9 mouse cellular contexts compared by ENCODE assay signal in the genomic region with DNA sequence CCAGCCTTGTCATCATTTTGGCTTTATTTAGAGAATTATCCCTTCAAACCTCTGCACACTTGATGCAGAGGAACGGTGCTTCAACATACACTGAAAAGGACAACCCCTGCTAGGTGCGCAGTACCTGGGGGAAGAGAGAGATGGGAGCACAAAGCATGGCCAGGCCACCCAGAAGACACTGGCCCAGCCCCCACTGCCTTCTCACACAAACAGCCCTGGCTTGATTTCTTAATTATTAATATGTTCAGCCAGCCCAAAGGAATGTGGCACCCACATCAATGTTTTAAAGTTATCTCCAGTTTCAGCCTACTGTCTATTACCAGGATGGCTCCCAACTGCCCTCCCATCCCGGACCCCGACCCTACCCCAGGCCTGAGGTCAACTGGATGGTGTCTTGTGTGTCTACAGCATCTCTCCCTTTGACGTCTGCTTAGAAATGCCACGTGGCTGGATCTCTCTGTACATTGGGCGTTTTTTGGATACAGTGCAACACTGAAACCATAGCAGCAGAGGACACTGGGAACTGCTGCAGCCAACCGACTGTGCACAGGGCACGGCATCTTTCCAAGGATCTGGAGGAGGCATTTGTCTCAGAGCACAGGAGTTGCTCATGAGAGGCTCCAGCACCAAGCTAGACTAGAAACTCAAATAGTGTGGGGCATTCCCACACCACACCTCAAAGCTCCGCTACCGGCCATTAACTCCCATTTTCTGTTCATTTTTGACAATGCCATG.
DNase-seq lines count a peak whose midpoint lies in the region; ATAC-seq and TF ChIP-seq lines count a peak whose summit lies in the region.
"Had no signal": no experiment of that assay in that cellular context is flagged by ENCODE, and none has a peak within 500 bp of the region (broad histone marks: within the 10 kb centered on the region; RNA-seq: fewer than 3 reads in every experiment).

No protein-coding gene starts in this region.

- WGBS in intestine, embryonic 16.5 days = 78% methylated on average over 11 of the region's 11 CpGs
- 82% methylated on average over 11 of the region's 11 CpGs for WGBS in stomach, embryonic 16.5 days

- H3K9me3 ChIP-seq in intestine, embryonic 16.5 days (ENCODE audit: control insufficient read depth, low read length) = no peaks in the 10 kb centered on the region
- no peaks in the 10 kb centered on the region for H3K9me3 ChIP-seq in stomach, embryonic 16.5 days (replicated peaks; ENCODE audit: control insufficient read depth, low read length)

- ATAC-seq in frontal cortex, adult (ENCODE audit: low TSS enrichment) = peak; percentile 78
- ATAC-seq in intestine, embryonic 16.5 days = no peak
- no peak for ATAC-seq in stomach, embryonic 16.5 days (ENCODE audit: insufficient read depth, low FRiP score)
- no peak for ATAC-seq in monocyte, adult 5-6 weeks (replicated peaks; ENCODE audit: insufficient number of reproducible peaks, low FRiP score, low TSS enrichment, poor library complexity, severe bottlenecking)
- ATAC-seq: forebrain, embryonic 16.5 days had no signal

- no peak for DNase-seq in frontal cortex, postnatal 10 days (ENCODE audit: low spot score in 2 of 2)
- peak in 1 of 2 experiments; percentile 31 for DNase-seq in left cerebral cortex, adult 2 months (ENCODE audit: extremely low spot score in 1 of 2, low spot score in 2 of 2)
- DNase-seq in left cerebral cortex, adult 11 months (ENCODE audit: low spot score) = no peak
- no peak for DNase-seq in gastrocnemius, postnatal 10 days

- H3K27me3 ChIP-seq in intestine, embryonic 16.5 days (replicated peaks; ENCODE audit: control insufficient read depth, insufficient read depth, low read length) = no peaks in the 10 kb centered on the region
- no peaks in the 10 kb centered on the region for H3K27me3 ChIP-seq in stomach, embryonic 16.5 days (ENCODE audit: control insufficient read depth, insufficient read depth, low read length)

- peaks cover 36% of the 10 kb centered on the region for H3K4me1 ChIP-seq in intestine, embryonic 16.5 days (ENCODE audit: control insufficient read depth, insufficient read depth, low read length)
- peaks cover 26% of the 10 kb centered on the region for H3K4me1 ChIP-seq in stomach, embryonic 16.5 days (ENCODE audit: control insufficient read depth, insufficient read depth, low read length)

- H3K36me3 ChIP-seq in intestine, embryonic 16.5 days (ENCODE audit: control insufficient read depth, insufficient read depth, low read length) = no peaks in the 10 kb centered on the region
- H3K36me3 ChIP-seq in stomach, embryonic 16.5 days (ENCODE audit: control insufficient read depth, insufficient read depth, low read length) = no peaks in the 10 kb centered on the region

- H3K4me2 ChIP-seq in intestine, embryonic 16.5 days (ENCODE audit: low read depth, low read length) = no peak overlapping the region
- no peak overlapping the region for H3K4me2 ChIP-seq in stomach, embryonic 16.5 days (ENCODE audit: low read depth, low read length)

- no peak overlapping the region for H3K9ac ChIP-seq in intestine, embryonic 16.5 days (ENCODE audit: low read depth, low read length)
- H3K9ac ChIP-seq in stomach, embryonic 16.5 days (ENCODE audit: low read length) = no peak overlapping the region

- TF ChIP-seq CTCF in left cerebral cortex, adult 2 months (IDR thresholded peaks at IDR 0.05) = no peak

- peak overlapping the region; percentile 40 for H3K27ac ChIP-seq in left cerebral cortex, adult 2 months
- H3K27ac ChIP-seq in intestine, embryonic 16.5 days (ENCODE audit: low read length) = peak overlapping the region; percentile 75
- peak overlapping the region; percentile 80 for H3K27ac ChIP-seq in stomach, embryonic 16.5 days (ENCODE audit: low read length)

- no peak overlapping the region for H3K4me3 ChIP-seq in left cerebral cortex, adult 2 months
- no peak overlapping the region for H3K4me3 ChIP-seq in intestine, embryonic 16.5 days (ENCODE audit: low read length)
- no peak overlapping the region for H3K4me3 ChIP-seq in stomach, embryonic 16.5 days (replicated peaks; ENCODE audit: low read length)

- intact Hi-C loops in left cerebral cortex, adult 2 months (cut with DNase I) = no loop called here
